Mouse (Mus musculus): ENCODE results near the gene Smap2. TPM values are rescaled to one million over a fixed set of nuclear protein-coding genes. Genes with fewer than 3 reads are reported as not detected.
"Not testable (repeated sequence)": the region's sequence is repeated elsewhere in the genome, so short reads cannot be mapped to it uniquely, and the experiment has no call there.

Gene Smap2
- 10 to 100 TPM; 11.5 to 15.2 (median 14.0) TPM for total RNA-seq (2022)

GRCm38 (mm10) chr4:121016928-121017657, at the start of gene Smap2:
Smap2 (minus strand) TSS chr4:121017247.
- DNase-seq (ENCODE audit: low spot score in 2 of 2) = peak; percentile 97 to 98

- DNase-seq (ENCODE audit: low spot score in 2 of 2) = no peak
These were observed 48.3 kb upstream of the Smap2 start for GRCm38 (mm10) chr4:121065336-121065735.

- not testable (repeated sequence) for DNase-seq (ENCODE audit: low spot score in 2 of 2)
These were observed 42.2 kb upstream of the Smap2 start for GRCm38 (mm10) chr4:121059218-121059617.

GRCm38 (mm10) chr4:121057032-121057431, 40.0 kb upstream of the Smap2 start:
- DNase-seq (ENCODE audit: low spot score in 2 of 2) = no peak

- no peak for DNase-seq (ENCODE audit: low spot score in 2 of 2)
These were observed 39.3 kb upstream of the Smap2 start for GRCm38 (mm10) chr4:121056342-121056741.

- no peak for DNase-seq (ENCODE audit: low spot score in 2 of 2)
These were observed 35.6 kb upstream of the Smap2 start for GRCm38 (mm10) chr4:121052454-121053323.

- DNase-seq (ENCODE audit: low spot score in 2 of 2) = no peak
These were observed 34.8 kb upstream of the Smap2 start for GRCm38 (mm10) chr4:121051863-121052262.

GRCm38 (mm10) chr4:121042946-121043345, 25.9 kb upstream of the Smap2 start:
- no peak for DNase-seq (ENCODE audit: low spot score in 2 of 2)

GRCm38 (mm10) chr4:121042472-121042871, 25.4 kb upstream of the Smap2 start:
- DNase-seq (ENCODE audit: low spot score in 2 of 2) = no peak

GRCm38 (mm10) chr4:121040897-121041671, 24.0 kb upstream of the Smap2 start:
- no peak for DNase-seq (ENCODE audit: low spot score in 2 of 2)

GRCm38 (mm10) chr4:121040323-121040722, 23.3 kb upstream of the Smap2 start:
- DNase-seq (ENCODE audit: low spot score in 2 of 2) = no peak

- no peak for DNase-seq (ENCODE audit: low spot score in 2 of 2)
These were observed 22.5 kb upstream of the Smap2 start, which contains the start of gene Col9a2 for GRCm38 (mm10) chr4:121039331-121040115. Col9a2 (plus strand) TSS chr4:121039385.

GRCm38 (mm10) chr4:121033006-121033405, 16.0 kb upstream of the Smap2 start:
- no peak for DNase-seq (ENCODE audit: low spot score in 2 of 2)

GRCm38 (mm10) chr4:121031440-121031839, 14.4 kb upstream of the Smap2 start:
- DNase-seq (ENCODE audit: low spot score in 2 of 2) = no peak

GRCm38 (mm10) chr4:121029632-121030031, 12.6 kb upstream of the Smap2 start:
- no peak for DNase-seq (ENCODE audit: low spot score in 2 of 2)

- peak; percentile 13 to 30 for DNase-seq (ENCODE audit: low spot score in 2 of 2)
These were observed 11.8 kb upstream of the Smap2 start for GRCm38 (mm10) chr4:121028659-121029392.

- DNase-seq (ENCODE audit: low spot score in 2 of 2) = no peak
These were observed 11.1 kb upstream of the Smap2 start for GRCm38 (mm10) chr4:121028146-121028545.

GRCm38 (mm10) chr4:121025681-121026080, 8.6 kb upstream of the Smap2 start:
- DNase-seq (ENCODE audit: low spot score in 2 of 2) = no peak

- DNase-seq (ENCODE audit: low spot score in 2 of 2) = no peak
These were observed 6.9 kb upstream of the Smap2 start for GRCm38 (mm10) chr4:121023941-121024340.

- no peak for DNase-seq (ENCODE audit: low spot score in 2 of 2)
These were observed 6.4 kb upstream of the Smap2 start for GRCm38 (mm10) chr4:121023464-121023863.
